Mouse (Mus musculus): ENCODE measurements around the gene Pck1. TPM values are rescaled to one million over a fixed set of nuclear protein-coding genes. Genes with fewer than 3 reads are reported as not detected.

Gene Pck1
- not detected for total RNA-seq (2023)

DNA sequence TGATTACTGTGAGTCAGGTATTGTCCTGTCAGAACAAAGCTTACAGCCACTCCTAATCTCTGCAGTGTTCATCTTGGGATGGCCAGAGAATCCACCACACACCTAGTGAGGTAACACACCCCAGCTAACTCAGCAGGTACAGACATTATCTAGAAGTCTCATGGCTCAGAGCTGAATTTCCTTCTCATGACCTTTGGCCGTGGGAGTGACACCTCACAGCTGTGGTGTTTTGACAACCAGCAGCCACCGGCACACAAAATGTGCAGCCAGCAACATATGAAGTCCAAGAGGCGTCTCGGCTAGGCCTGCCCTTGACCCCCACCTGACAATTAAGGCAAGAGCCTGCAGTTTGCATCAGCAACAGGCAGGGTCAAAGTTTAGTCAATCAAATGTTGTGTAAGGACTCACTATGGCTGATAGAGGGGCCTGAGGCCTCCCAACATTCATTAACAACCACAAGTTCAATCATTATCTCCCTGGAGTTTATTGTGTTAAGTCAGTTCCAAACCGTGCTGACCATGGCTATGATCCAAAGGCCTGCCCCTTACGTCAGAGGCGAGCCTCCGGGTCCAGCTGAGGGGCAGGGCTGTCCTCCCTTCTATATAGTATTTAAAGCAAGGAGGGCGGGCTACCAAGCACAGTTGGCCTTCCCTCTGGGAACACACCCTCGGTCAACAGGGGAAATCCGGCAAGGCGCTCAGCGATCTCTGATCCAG is at the start of gene Pck1:
TSS of gene Pck1 (plus strand) at position 613 of the 716 bp plus-strand sequence.

DNA sequence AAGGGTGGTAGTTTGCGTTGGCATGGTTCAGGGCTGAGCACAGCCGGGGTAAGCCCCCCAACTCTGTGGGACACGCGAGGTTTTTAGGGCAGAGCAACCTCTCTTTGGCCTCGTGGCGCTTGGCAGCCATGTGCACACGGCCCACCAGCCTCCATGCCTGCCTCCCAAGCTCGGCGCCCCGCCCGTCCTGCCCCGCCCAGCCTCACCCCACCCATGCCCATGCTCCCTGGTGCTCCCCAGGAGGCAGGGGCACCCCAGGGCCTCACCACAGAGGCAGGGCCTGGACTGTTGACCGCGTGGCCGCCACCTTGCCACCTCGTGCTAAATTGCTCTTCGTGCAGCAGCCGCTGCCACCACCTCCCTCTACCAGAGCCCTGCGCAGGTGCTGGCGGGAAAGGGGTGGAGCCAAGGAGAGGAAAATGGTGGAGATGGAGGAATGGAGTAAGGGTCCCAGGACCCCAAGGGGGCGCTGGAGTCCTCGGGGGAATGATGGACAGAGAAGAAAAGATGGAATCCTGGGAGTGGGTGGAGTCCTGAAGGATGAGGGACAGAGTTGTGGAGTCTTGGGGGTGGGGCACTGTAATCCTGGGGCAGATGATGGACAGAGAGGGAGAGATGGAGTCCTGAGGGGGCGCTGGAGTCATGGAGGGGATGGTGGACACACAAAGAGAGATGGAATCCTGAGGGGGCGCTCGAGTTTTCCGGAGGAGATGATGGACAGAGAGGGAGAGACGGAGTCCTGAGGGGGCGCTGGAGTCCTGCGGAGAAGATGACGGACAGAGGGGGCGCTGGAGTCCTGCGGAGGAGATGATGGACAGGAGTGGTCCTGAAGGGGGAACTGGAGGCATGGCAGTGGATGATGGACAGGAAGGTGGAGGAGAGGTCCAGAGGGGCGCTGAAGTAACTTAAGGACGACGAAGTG is 33.6 kb upstream of the Pck1 start, which contains the start of gene Ctcfl:
TSS of gene Ctcfl (minus strand) at position 503 of the 922 bp plus-strand sequence.

Other genes with a start within 250 kb of the Pck1 start
- gene Bmp7, start 212.7 kb upstream of the Pck1 start, total RNA-seq (2023) = not detected
- not detected for gene Spo11, start 175.3 kb upstream of the Pck1 start, total RNA-seq (2023)
- gene Rae1, start 152.9 kb upstream of the Pck1 start, total RNA-seq (2023) = 10 to 100 TPM; 40.4 to 45.7 TPM
- 10 to 100 TPM; 56.3 to 61.8 TPM for gene Rbm38, start 132.6 kb upstream of the Pck1 start, total RNA-seq (2023)
- gene Ctcfl, start 33.5 kb upstream of the Pck1 start, total RNA-seq (2023) = not detected
- gene Zbp1, start 65.9 kb downstream of the Pck1 start, total RNA-seq (2023) = 10 to 100 TPM; 66.4 to 96.4 TPM
- gene Pmepa1, start 123.5 kb downstream of the Pck1 start, total RNA-seq (2023) = under 1 TPM in 1 of 2 experiments, not detected in 1; 0.15 TPM